Comparison of ENCODE assay signal across 13 mouse cellular contexts in genomic region chr6:80905220-80905619, GRCm38 (mm10).
"Had no signal": no experiment of that assay in that cellular context is flagged by ENCODE, and none has a peak within 500 bp of the region (broad histone marks: within the 10 kb centered on the region; RNA-seq: fewer than 3 reads in every experiment).

No protein-coding gene starts in this region.

- H3K4me1 ChIP-seq: limb, embryonic 12.5 days; liver, embryonic 13.5 days; lung, embryonic 15.5 days; megakaryocyte, embryonic 14.5 days; midbrain, embryonic 12.5 days had no signal

- H3K4me3 ChIP-seq: limb, embryonic 12.5 days; liver, embryonic 13.5 days; lung, embryonic 15.5 days; megakaryocyte, embryonic 14.5 days; midbrain, embryonic 12.5 days had no signal

- H3K4me2 ChIP-seq: limb, embryonic 12.5 days; liver, embryonic 13.5 days; lung, embryonic 15.5 days; midbrain, embryonic 12.5 days had no signal

- H3K27ac ChIP-seq: limb, embryonic 12.5 days; liver, embryonic 13.5 days; lung, embryonic 15.5 days; macrophage; midbrain, embryonic 12.5 days had no signal

- DNase-seq: kidney, adult 11 months; kidney, postnatal 10 days; kidney, postnatal 4 days; liver; liver, embryonic 13.5 days; liver, postnatal 0 days; lung, postnatal 14 days; right cerebral cortex, postnatal 25 days had no signal

- H3K9me3 ChIP-seq: limb, embryonic 12.5 days; liver, embryonic 13.5 days; lung, embryonic 15.5 days; megakaryocyte, embryonic 14.5 days; midbrain, embryonic 12.5 days had no signal

- H3K27me3 ChIP-seq: limb, embryonic 12.5 days; liver, embryonic 13.5 days; lung, embryonic 15.5 days; megakaryocyte, embryonic 14.5 days; midbrain, embryonic 12.5 days had no signal

- ATAC-seq: liver, postnatal 0 days had no signal

- H3K9ac ChIP-seq: limb, embryonic 12.5 days; liver, embryonic 13.5 days; liver, postnatal 0 days; lung, embryonic 15.5 days; midbrain, embryonic 12.5 days had no signal

- H3K36me3 ChIP-seq: limb, embryonic 12.5 days; liver, embryonic 13.5 days; lung, embryonic 15.5 days; midbrain, embryonic 12.5 days had no signal
